Mouse (Mus musculus): ENCODE data around the gene Cma1.
"Not testable (repeated sequence)": the region's sequence is repeated elsewhere in the genome, so short reads cannot be mapped to it uniquely, and the experiment has no call there.

Cma1 gene

GRCm38 (mm10) chr14:55944575-55944974 is at the start of gene Cma1:
Cma1 (minus strand) TSS chr14:55944675.
- DNase-seq, result no peak

- DNase-seq, result not testable (repeated sequence)
These were observed 43.0 kb upstream of the Cma1 start for GRCm38 (mm10) chr14:55987464-55987863.

DNA sequence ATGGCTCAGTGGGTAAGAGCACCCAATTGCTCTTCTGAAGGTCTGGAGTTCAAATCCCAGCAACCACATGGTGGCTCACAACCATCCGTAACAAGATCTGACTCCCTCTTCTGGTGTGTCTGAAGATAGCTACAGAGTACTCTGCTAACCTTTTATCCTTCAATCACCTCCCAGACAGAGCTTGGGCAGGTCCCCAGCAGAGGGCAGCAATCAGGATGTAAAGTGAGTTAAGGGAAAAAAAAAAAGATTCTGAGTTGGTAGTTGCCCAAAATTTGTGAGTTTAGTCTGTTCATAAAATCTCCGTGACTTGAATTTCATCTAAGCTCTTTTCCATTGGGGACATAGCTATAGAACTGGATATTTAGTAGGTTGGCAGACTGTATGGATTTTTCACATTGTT is 19.4 kb upstream of the Cma1 start:
- not testable (repeated sequence) for DNase-seq

DNA sequence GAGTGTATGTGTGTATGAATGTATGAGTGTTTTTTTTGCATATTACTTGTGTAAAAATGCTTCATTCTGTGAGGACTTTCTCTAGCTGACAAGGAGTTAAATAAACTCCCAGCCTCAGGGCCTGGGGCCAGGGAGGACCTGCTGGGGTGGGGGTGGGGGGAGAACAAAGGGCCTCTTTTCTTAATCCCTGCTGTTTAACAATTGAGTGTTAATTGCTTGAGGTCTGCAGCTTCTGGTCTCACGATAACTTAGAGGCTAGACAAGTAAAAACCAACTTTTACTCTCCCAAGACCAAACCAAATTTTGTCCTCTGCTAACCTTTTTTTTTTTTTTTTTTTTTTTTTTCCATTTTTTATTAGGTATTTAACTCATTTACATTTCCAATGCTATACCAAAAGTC is 18.8 kb upstream of the Cma1 start:
- DNase-seq, result no peak

GRCm38 (mm10) chr14:55950346-55951030 is 6.0 kb upstream of the Cma1 start, which contains the start of gene Cma2:
Cma2 (plus strand) TSS chr14:55950980.
- DNase-seq, result no peak

GRCm38 (mm10) chr14:55946269-55946969 is 1.9 kb upstream of the Cma1 start:
- no peak for DNase-seq

DNA sequence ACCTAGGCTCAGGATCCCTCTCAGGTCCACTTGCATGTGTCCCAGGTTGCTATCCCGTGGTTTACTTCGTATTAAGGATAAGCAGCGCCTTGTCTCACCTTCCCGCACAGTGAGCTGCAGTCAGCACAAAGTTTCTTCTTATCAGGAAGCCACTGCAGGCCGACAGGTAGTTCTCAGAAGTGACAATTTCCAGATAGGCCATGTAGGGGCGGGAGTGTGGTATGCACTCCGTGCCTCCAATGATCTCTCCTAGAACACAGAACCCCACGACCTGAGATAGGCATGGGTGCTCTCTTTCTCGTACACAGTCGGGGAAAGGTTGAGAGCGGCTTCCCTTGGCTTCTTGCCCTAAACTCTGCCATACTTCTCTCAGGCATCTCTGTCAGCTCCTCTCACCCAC is 874 bp downstream of the Cma1 start:
- no peak for DNase-seq

- DNase-seq, result no peak
These were observed 4.2 kb downstream of the Cma1 start for GRCm38 (mm10) chr14:55940070-55940800.

DNA sequence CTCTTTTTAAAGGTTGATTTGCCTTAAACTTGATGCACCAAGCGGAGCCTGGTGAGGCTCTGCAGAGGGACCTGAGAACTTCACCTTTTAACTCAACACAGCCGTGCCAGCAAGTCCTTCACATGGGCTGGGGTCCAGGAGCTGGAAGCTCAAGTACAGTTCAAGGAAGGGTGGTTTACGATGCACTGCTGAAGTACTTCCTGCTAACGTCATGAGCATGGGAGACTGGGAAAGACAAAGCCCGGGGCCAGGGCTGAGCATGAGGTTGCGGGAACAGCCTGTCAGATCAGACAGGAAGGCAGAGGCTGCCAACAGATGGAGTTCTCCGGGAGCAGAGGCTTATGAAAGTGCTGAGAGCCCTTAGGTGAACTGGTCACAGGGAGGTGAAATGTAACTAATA is 10.9 kb downstream of the Cma1 start:
- DNase-seq, result no peak

- DNase-seq, result no peak
These were observed 15.0 kb downstream of the Cma1 start for GRCm38 (mm10) chr14:55929263-55929997.

- DNase-seq, result no peak
These were observed 17.6 kb downstream of the Cma1 start for GRCm38 (mm10) chr14:55926847-55927246.

DNA sequence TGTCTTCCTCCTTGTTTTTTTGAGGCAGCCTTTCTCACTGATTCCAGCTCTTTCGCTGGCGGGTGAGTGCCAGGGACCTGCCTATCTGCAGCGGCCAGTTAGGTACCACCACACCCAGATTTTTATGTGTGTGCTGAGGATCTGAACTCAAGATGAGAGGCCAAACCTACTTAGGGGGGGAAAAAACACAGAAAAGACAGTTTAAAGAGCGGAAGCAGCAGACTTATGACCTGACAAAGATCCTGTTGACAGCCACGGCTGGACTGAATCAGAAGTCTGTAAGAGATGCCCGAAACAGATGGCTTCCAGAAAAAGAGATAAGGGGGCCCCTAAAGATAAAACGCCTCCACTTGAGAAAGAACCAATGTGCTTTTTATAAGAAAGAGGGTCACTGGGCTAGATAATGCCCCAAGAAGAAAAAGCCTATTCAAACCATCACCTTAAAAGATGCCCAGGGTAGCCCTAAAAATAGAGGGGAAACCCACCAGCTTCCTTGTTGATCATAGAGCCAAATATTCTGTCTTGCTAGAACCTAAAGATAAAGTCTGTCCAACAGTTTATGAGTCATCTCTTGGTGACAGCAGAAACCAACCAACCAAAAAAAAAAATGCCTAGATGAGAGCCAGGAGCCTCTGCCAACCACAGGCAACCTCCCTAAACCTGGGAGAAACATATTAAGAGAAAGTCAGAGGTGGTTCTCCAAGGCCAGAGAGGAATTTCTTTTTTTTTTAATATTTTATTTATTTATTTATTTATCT is 21.8 kb downstream of the Cma1 start:
- no peak for DNase-seq

DNA sequence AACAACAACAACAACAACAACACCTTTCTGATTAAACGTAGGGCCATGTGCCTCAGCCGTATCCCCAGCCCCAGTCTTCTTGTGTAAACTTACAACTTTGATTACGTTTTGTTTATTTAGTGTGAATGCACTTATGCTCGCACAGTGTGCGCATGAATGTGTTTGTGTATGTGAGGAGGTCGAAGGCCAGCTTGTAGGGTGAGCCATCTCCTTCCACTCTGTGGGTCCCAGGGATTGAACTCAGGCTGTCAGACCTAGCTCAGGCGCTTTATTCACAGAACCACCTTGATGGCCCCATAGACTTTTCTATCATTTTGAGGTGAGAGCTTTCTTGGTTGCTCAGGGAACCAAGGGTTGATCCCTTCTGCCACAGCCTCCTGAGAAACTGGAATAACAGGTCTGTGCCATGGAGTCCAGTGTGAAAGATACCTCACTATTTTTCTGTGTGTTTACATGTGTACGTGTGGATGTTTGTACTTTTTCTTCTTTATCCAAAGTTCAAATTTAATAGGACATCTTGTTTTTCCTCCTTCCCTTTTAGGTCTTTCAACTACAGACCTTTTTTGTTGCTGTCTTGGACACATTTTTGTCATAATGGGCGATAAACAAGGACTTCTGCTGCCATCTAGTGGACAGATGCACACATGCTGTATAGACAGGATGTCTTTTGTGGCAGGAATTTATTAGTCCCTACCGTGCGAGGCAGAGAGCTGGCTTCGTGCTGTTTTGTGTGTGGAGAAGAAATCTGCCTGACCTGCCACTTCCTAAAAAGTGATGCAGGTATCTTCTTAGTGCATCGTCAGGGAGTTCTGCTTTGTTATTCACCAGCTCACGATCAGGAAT is 26.0 kb downstream of the Cma1 start:
- peak; percentile 60 for DNase-seq

GRCm38 (mm10) chr14:55913406-55913805 is 31.1 kb downstream of the Cma1 start:
- DNase-seq, result no peak

- DNase-seq, result no peak
These were observed 39.0 kb downstream of the Cma1 start for GRCm38 (mm10) chr14:55905518-55905917.

- no peak for DNase-seq
These were observed 44.1 kb downstream of the Cma1 start for GRCm38 (mm10) chr14:55900414-55900755.

DNA sequence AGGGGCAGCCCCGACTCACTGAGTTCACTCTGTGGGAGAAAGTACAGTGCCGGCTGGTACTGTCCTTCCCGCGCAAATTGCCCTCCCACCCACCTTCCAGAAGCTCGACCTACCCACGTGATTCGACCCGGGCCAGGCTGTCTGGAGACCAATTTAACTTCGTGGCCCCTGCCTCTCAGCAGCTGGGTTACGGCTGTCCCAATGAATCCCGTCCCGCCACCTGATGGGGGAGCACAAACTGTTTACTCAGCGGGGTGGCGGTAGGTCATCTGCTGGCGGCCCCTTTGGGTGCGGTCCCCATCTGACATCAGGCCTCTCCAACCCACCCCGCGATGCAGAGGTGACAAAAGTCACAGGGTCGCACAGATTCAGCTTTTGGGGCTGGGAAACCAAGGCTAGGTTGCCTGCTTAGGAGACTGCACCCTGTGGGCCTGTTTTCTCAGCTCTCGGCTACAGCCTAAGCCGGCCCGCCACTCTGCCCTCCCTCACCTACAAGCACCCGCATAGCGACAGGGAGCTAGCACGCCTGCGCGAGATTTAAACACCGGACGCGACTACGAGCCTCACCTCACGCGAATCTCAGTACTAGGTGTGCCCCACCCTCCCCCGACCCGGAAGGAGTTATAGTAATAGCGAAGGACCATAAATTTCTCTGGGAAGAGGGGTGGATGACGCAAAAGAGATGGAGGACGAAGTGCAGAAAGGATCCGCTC is 44.6 kb downstream of the Cma1 start, which contains the start of gene Sdr39u1:
Sdr39u1 (minus strand) TSS at position 593 of the 713 bp plus-strand sequence.
- DNase-seq, result peak; percentile 90

DNA sequence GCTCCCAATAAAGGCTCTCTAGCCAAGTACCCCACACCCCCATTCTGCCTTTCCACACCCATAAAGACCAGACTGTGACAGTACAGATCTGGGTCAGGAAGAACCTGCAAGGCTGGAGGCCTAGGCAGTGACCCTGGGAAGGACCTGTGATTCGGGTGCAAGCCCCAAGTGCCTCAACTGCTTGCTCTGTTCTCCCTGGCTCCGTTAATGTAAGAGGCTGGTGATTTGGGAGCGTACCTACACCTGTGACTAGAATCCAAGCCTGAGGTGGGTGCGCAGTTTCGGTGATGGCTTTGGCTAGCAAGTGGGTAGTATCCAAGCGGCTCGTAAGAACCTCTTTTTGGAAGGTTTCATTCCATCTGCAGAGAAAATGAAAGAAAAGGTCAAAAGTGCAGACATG is 45.5 kb downstream of the Cma1 start:
- no peak for DNase-seq

GRCm38 (mm10) chr14:55897671-55898070 is 46.8 kb downstream of the Cma1 start:
- no peak for DNase-seq

Measured in right cerebral cortex, adult 18-20 months (tissue).